Mouse (Mus musculus): ENCODE data around the gene Hist2h2ab.

- TF ChIP-seq CTCF (IDR thresholded peaks at IDR 0.05; ENCODE audit: insufficient read depth, low read length) = no peak
- TF ChIP-seq POLR2A (IDR thresholded peaks at IDR 0.05; ENCODE audit: borderline replicate concordance, extremely low read depth, low read depth, low read length) = no peak
These were observed 48.6 kb upstream of the Hist2h2ab start for GRCm38 (mm10) chr3:96170976-96171545.
